Mouse (Mus musculus): ENCODE results near the gene Lamc2. TPM values are rescaled to one million over a fixed set of nuclear protein-coding genes. Genes with fewer than 3 reads are reported as not detected.

Lamc2 gene
- total RNA-seq, 2 experiments from 2014 or later, result 0.02 TPM; not detected in 1

Other genes starting within 250 kb of the Lamc2 start
- gene Nmnat2, start 231.5 kb downstream of the Lamc2 start, total RNA-seq (2015), result 0.20 TPM in 1 of 2 replicates, not detected in the other
- gene Nmnat2, start 231.5 kb downstream of the Lamc2 start, total RNA-seq (2017), result 0.21 TPM in 1 of 2 replicates, not detected in the other
- gene Lamc1, start 146.3 kb upstream of the Lamc2 start, total RNA-seq (2015), result 2.6 and 4.4 TPM in 2 replicates
- gene Lamc1, start 146.3 kb upstream of the Lamc2 start, total RNA-seq (2017), result 2.2 and 2.9 TPM in 2 replicates
- gene Shcbp1l, start 238.7 kb upstream of the Lamc2 start, total RNA-seq (2015), result 0.71 and 0.94 TPM in 2 replicates
- gene Shcbp1l, start 238.7 kb upstream of the Lamc2 start, total RNA-seq (2017), result 0.46 and 1.1 TPM in 2 replicates

Data from megakaryocyte progenitor cell, adult 5-6 weeks (primary cell).